Mouse (Mus musculus) megakaryocyte, embryonic 14.5 days (primary cell): ENCODE data around the gene A630001G21Rik.

Source experiments
- FLI1 ChIP-seq: IDR thresholded peaks from 2 replicates; pipeline ENCODE4 v1.6.1; 2012; ENCODE audit warnings: low read length, inconsistent platforms, mixed read lengths
- GATA1 ChIP-seq: IDR thresholded peaks from 3 replicates; pipeline ENCODE4 v1.6.1; 2012; ENCODE audit warnings: mixed read lengths, low read length, inconsistent platforms, borderline replicate concordance

DNA sequence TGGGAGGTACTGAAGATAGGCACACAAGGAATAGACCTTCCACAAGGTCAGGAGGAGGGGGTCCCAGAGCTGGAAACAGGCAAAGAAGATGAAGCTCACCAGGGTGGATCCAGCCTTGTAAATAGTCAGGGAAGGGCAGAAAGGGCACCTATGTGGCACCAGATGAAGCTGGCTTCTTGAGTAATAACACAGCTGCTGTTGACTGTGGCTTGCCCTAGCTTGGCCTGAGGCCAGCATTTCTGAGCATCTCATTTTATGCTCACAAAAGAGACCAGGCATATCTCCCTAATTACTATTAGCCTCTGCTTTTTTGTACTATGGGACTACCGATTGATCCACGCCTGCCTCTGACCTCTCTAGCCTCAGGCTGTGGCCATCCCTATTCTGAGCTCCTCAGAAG, 28.6 kb downstream of the A630001G21Rik start:
- TF ChIP-seq GATA1 (no peak), FLI1 (no peak)
